In genomic region chr9:98965084-98965483, GRCm38 (mm10) we compare ENCODE assay signal across 9 mouse cellular contexts. TPM values are rescaled to one million over a fixed set of nuclear protein-coding genes. Genes with fewer than 3 reads are reported as not detected.
DNase-seq lines count a peak whose midpoint lies in the region; ATAC-seq and TF ChIP-seq lines count a peak whose summit lies in the region.
"Had no signal": no experiment of that assay in that cellular context is flagged by ENCODE, and none has a peak within 500 bp of the region (broad histone marks: within the 10 kb centered on the region; RNA-seq: fewer than 3 reads in every experiment).

No protein-coding gene starts in this region.

- WGBS in heart, embryonic 15.5 days = 2% methylated on average over 18 of the region's 18 CpGs
- 2% methylated on average over 18 of the region's 18 CpGs for WGBS in heart, postnatal 0 days

- H3K4me3 ChIP-seq in heart, embryonic 15.5 days = no peak overlapping the region
- 0 out of 2 replicates have a peak overlapping the region, but pooled peaks have one; percentile 3 for H3K4me3 ChIP-seq in heart, postnatal 0 days (ENCODE audit: low read depth, low read length)

- peaks cover 85% of the 10 kb centered on the region for H3K27me3 ChIP-seq in heart, embryonic 15.5 days
- H3K27me3 ChIP-seq in heart, postnatal 0 days (ENCODE audit: control insufficient read depth, insufficient read depth, low read length) = peaks cover 87% of the 10 kb centered on the region

- no peak for TF ChIP-seq EP300 in heart, postnatal 0 days (IDR thresholded peaks at IDR 0.05; ENCODE audit: low read depth)

- DNase-seq in heart, adult 9 months (ENCODE audit: low spot score in 2 of 2) = no peak
- peak; percentile 26 for DNase-seq in A20 (ENCODE audit: low read depth, low spot score)
- peak; percentile 48 for DNase-seq in adrenal gland, adult 8-10 months
- DNase-seq in heart, postnatal 0 days (ENCODE audit: low spot score) = peak; percentile 22
- peak; percentile 44 to 50 for DNase-seq in lung, postnatal 4 days
- DNase-seq in T-cell, adult 2 months (ENCODE audit: low spot score) = no peak
- no peak for DNase-seq in urinary bladder, postnatal 25 days (ENCODE audit: low spot score)

- peak; percentile 57 for TF ChIP-seq CTCF in heart, postnatal 0 days (IDR thresholded peaks at IDR 0.05; ENCODE audit: low read depth)

- H3K9me3 ChIP-seq in heart, embryonic 15.5 days (replicated peaks) = no peaks in the 10 kb centered on the region
- H3K9me3 ChIP-seq in heart, postnatal 0 days (replicated peaks; ENCODE audit: control insufficient read depth, low read length) = no peaks in the 10 kb centered on the region

- ATAC-seq in heart, embryonic 15.5 days (replicated peaks; ENCODE audit: insufficient number of reproducible peaks, insufficient read depth, low FRiP score, low read depth) = no peak; the same call in 1 of the 2 replicates
- 0 out of 2 replicates have a peak, but pooled peaks have one; percentile 44 for ATAC-seq in heart, postnatal 0 days (ENCODE audit: insufficient read depth, low read depth)

- no peak overlapping the region for H3K9ac ChIP-seq in heart, embryonic 15.5 days
- H3K9ac ChIP-seq in heart, postnatal 0 days (replicated peaks; ENCODE audit: low read depth, low read length) = no peak overlapping the region

- peak overlapping the region; percentile 42 for H3K4me2 ChIP-seq in heart, embryonic 15.5 days
- no peak overlapping the region for H3K4me2 ChIP-seq in heart, postnatal 0 days (ENCODE audit: low read depth, low read length)

- H3K36me3 ChIP-seq in heart, embryonic 15.5 days = no peaks in the 10 kb centered on the region
- no peaks in the 10 kb centered on the region for H3K36me3 ChIP-seq in heart, postnatal 0 days (replicated peaks; ENCODE audit: control insufficient read depth, insufficient read depth, low read length)

- 0 out of 2 replicates have a peak, but pooled peaks cover 4% of the 10 kb centered on the region for H3K4me1 ChIP-seq in heart, embryonic 15.5 days (replicated peaks)
- H3K4me1 ChIP-seq in heart, postnatal 0 days (ENCODE audit: control insufficient read depth, insufficient read depth) = no peaks in the 10 kb centered on the region

- H3K27ac ChIP-seq in heart, embryonic 15.5 days = no peak overlapping the region
- no peak overlapping the region for H3K27ac ChIP-seq in heart, postnatal 0 days (ENCODE audit: low read depth)

RNA-seq across cellular contexts. Expression of gene Foxl2, which starts 10.0 kb away (rescaled TPM):
- not detected in 2 replicates for polyA plus RNA-seq in heart, embryonic 15.5 days (2015; fragmentation: Nextera tagmentation; extraction: Ambion mirVana)
- total RNA-seq in adrenal gland, adult 8-10 months (2022) = 1 to 10 TPM in 2 of 4 experiments, not detected in 2; 3.0 to 3.5 TPM
- total RNA-seq in heart, postnatal 0 days (2014; rRNA removed; ENCODE audit: low replicate concordance) = not detected in 2 replicates
- not detected in 2 replicates for polyA plus RNA-seq in heart, postnatal 0 days (2015; fragmentation: Nextera tagmentation; extraction: Ambion mirVana)
- polyA plus RNA-seq: large intestine, adult 2 months had no signal

RNA-seq across cellular contexts. Expression of gene Faim, which starts 21.1 kb away (rescaled TPM):
- 27.3 and 30.6 TPM in 2 replicates for polyA plus RNA-seq in heart, embryonic 15.5 days (2015; fragmentation: Nextera tagmentation; extraction: Ambion mirVana)
- 10 to 100 TPM; 17.6 to 23.5 (median 20.7) TPM for total RNA-seq in adrenal gland, adult 8-10 months (2022)
- total RNA-seq in heart, postnatal 0 days (2014; rRNA removed; ENCODE audit: low replicate concordance) = 4.7 and 6.3 TPM in 2 replicates
- 24.3 and 25.3 TPM in 2 replicates for polyA plus RNA-seq in heart, postnatal 0 days (2015; fragmentation: Nextera tagmentation; extraction: Ambion mirVana)

Comparison
In these comparisons a context has a peak if more than half of its experiments do, and no peak if none do; other contexts are left out.
1. DNase-seq: peak in A20 (single experiment), adrenal gland, adult 8-10 months (single experiment), heart, postnatal 0 days (single experiment) and lung, postnatal 4 days (2 of 2); none in heart, adult 9 months (0 of 2), T-cell, adult 2 months (single experiment) and urinary bladder, postnatal 25 days (single experiment).